Mouse (Mus musculus): Measurements from ENCODE around the gene H2-M3. TPM values are rescaled to one million over a fixed set of nuclear protein-coding genes. Genes with fewer than 3 reads are reported as not detected.

The H2-M3 gene
- polyA plus RNA-seq (2015; fragmentation: Nextera tagmentation; extraction: Ambion mirVana): 5.1 and 6.1 TPM in 2 replicates

GRCm38 (mm10) chr17:37270058-37270701 is at the start of gene H2-M3:
H2-M3 (plus strand) TSS chr17:37270220.

GRCm38 (mm10) chr17:37237230-37237629 is 32.8 kb upstream of the H2-M3 start, which contains the start of gene Olfr97:
Olfr97 (minus strand) TSS chr17:37237330.

GRCm38 (mm10) chr17:37263626-37264025 is 6.4 kb upstream of the H2-M3 start, which contains the start of gene Olfr98:
Olfr98 (minus strand) TSS chr17:37263749.

GRCm38 (mm10) chr17:37283360-37283759 is 13.3 kb downstream of the H2-M3 start, which contains the start of gene Olfr99:
Olfr99 (minus strand) TSS chr17:37283460.

GRCm38 (mm10) chr17:37304213-37304612 is 34.2 kb downstream of the H2-M3 start, which contains the start of gene Olfr101:
Olfr101 (minus strand) TSS chr17:37304313.

GRCm38 (mm10) chr17:37316954-37317353 is 46.9 kb downstream of the H2-M3 start, which contains the start of gene Olfr102:
Olfr102 (minus strand) TSS chr17:37317054.

Other genes starting within 250 kb of the H2-M3 start
- gene Mog, start 246.8 kb upstream of the H2-M3 start, polyA plus RNA-seq (2015; fragmentation: Nextera tagmentation; extraction: Ambion mirVana): not detected in 2 replicates
- 3.6 and 5.4 TPM in 2 replicates for gene Gabbr1, start 224.3 kb upstream of the H2-M3 start, polyA plus RNA-seq (2015; fragmentation: Nextera tagmentation; extraction: Ambion mirVana)
- gene Olfr90, start 181.7 kb upstream of the H2-M3 start, polyA plus RNA-seq (2015; fragmentation: Nextera tagmentation; extraction: Ambion mirVana): not detected in 2 replicates
- not detected in 2 replicates for gene Olfr91, start 171.9 kb upstream of the H2-M3 start, polyA plus RNA-seq (2015; fragmentation: Nextera tagmentation; extraction: Ambion mirVana)
- gene Olfr92, start 150.1 kb upstream of the H2-M3 start, polyA plus RNA-seq (2015; fragmentation: Nextera tagmentation; extraction: Ambion mirVana): not detected in 2 replicates
- gene Olfr93, start 108.7 kb upstream of the H2-M3 start, polyA plus RNA-seq (2015; fragmentation: Nextera tagmentation; extraction: Ambion mirVana): not detected in 2 replicates
- gene Ubd, start 76.3 kb upstream of the H2-M3 start, polyA plus RNA-seq (2015; fragmentation: Nextera tagmentation; extraction: Ambion mirVana): 0.28 TPM in 1 of 2 replicates, not detected in the other
- not detected in 2 replicates for gene Olfr94, start 69.2 kb upstream of the H2-M3 start, polyA plus RNA-seq (2015; fragmentation: Nextera tagmentation; extraction: Ambion mirVana)
- not detected in 2 replicates for gene Olfr95, start 57.1 kb upstream of the H2-M3 start, polyA plus RNA-seq (2015; fragmentation: Nextera tagmentation; extraction: Ambion mirVana)
- not detected in 2 replicates for gene Olfr96, start 50.1 kb upstream of the H2-M3 start, polyA plus RNA-seq (2015; fragmentation: Nextera tagmentation; extraction: Ambion mirVana)
- not detected in 2 replicates for gene Olfr97, start 32.9 kb upstream of the H2-M3 start, polyA plus RNA-seq (2015; fragmentation: Nextera tagmentation; extraction: Ambion mirVana)
- gene Olfr98, start 6.5 kb upstream of the H2-M3 start, polyA plus RNA-seq (2015; fragmentation: Nextera tagmentation; extraction: Ambion mirVana): not detected in 2 replicates
- gene Olfr99, start 13.2 kb downstream of the H2-M3 start, polyA plus RNA-seq (2015; fragmentation: Nextera tagmentation; extraction: Ambion mirVana): not detected in 2 replicates
- not detected in 2 replicates for gene Olfr101, start 34.1 kb downstream of the H2-M3 start, polyA plus RNA-seq (2015; fragmentation: Nextera tagmentation; extraction: Ambion mirVana)
- gene Olfr102, start 46.8 kb downstream of the H2-M3 start, polyA plus RNA-seq (2015; fragmentation: Nextera tagmentation; extraction: Ambion mirVana): not detected in 2 replicates
- not detected in 2 replicates for gene Olfr103, start 69.5 kb downstream of the H2-M3 start, polyA plus RNA-seq (2015; fragmentation: Nextera tagmentation; extraction: Ambion mirVana)
- gene Olfr104-ps, start 89.4 kb downstream of the H2-M3 start, polyA plus RNA-seq (2015; fragmentation: Nextera tagmentation; extraction: Ambion mirVana): not detected in 2 replicates
- gene Olfr105-ps, start 108.8 kb downstream of the H2-M3 start, polyA plus RNA-seq (2015; fragmentation: Nextera tagmentation; extraction: Ambion mirVana): not detected in 2 replicates
- gene Olfr106-ps, start 120.2 kb downstream of the H2-M3 start, polyA plus RNA-seq (2015; fragmentation: Nextera tagmentation; extraction: Ambion mirVana): not detected in 2 replicates
- not detected in 2 replicates for gene Olfr107, start 129.0 kb downstream of the H2-M3 start, polyA plus RNA-seq (2015; fragmentation: Nextera tagmentation; extraction: Ambion mirVana)
- not detected in 2 replicates for gene Olfr108, start 175.3 kb downstream of the H2-M3 start, polyA plus RNA-seq (2015; fragmentation: Nextera tagmentation; extraction: Ambion mirVana)
- not detected in 2 replicates for gene Olfr109, start 188.7 kb downstream of the H2-M3 start, polyA plus RNA-seq (2015; fragmentation: Nextera tagmentation; extraction: Ambion mirVana)
- 0.16 TPM in 1 of 2 replicates, not detected in the other for gene H2-M2, start 213.3 kb downstream of the H2-M3 start, polyA plus RNA-seq (2015; fragmentation: Nextera tagmentation; extraction: Ambion mirVana)
- gene Olfr110, start 222.2 kb downstream of the H2-M3 start, polyA plus RNA-seq (2015; fragmentation: Nextera tagmentation; extraction: Ambion mirVana): not detected in 2 replicates
- gene Olfr111, start 237.8 kb downstream of the H2-M3 start, polyA plus RNA-seq (2015; fragmentation: Nextera tagmentation; extraction: Ambion mirVana): 0.05 TPM in 1 of 2 replicates, not detected in the other